Mouse (Mus musculus) cerebral cortex, adult 2 months (tissue): ENCODE measurements around the gene Trim71.

Source experiments
- WGBS: fragments of 180-500 bp; shearing (Covaris S2); methylation state at CpG from one replicate; pipeline ENCODE4 v1.1.7; 2018; 5-methylcytosine and 5-hydroxymethylcytosine counted together

Gene Trim71

GRCm38 (mm10) chr9:114525891-114526290 lies 38.3 kb downstream of the Trim71 start:
- WGBS: 20% methylated on average over 8 of the region's 8 CpGs

GRCm38 (mm10) chr9:114525073-114525633 lies 39.0 kb downstream of the Trim71 start:
- WGBS: 94% methylated on average over 13 of the region's 15 CpGs

DNA sequence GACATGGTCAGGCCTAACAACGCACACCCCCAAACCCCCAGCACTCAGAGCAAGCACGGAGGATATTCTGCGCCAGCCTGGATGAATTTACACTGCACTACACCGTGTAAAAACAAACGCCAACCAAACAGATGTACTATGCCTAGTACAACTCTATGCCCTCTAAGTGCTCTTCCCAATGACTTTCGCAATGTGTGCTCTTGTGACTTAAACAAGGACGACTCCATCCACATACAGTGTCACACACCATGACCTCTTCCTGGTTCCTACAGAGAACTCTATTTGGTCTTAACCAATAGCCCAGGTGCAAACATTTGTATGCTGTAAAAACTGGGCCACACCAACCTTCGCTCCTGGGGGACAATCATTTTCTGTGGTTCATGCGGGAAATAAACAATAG lies 41.7 kb downstream of the Trim71 start:
- 89% methylated on average over 9 of the region's 9 CpGs for WGBS

DNA sequence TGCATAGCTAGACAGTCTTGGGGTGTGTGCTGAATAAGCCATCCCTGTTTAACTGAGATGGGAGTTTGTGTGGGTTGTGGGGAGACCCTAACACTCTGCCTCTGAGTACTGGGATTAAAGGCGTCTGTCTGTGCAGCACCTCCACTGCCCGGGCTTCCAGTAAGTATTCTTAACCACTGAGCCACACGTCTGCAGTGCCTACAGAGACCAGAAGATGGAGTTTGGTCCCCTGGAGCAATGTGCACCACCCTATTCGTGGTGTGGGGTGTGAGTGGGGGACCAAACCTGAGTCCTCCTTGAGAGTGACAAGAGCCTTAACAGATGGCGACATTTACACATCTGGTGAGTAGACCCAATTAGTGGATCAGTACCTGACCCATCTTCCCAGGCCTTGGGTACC lies 42.1 kb downstream of the Trim71 start:
- 73% methylated on average over 5 of the region's 5 CpGs for WGBS

GRCm38 (mm10) chr9:114520529-114520928 lies 43.6 kb downstream of the Trim71 start:
- 75% methylated on average over 4 of the region's 4 CpGs for WGBS

DNA sequence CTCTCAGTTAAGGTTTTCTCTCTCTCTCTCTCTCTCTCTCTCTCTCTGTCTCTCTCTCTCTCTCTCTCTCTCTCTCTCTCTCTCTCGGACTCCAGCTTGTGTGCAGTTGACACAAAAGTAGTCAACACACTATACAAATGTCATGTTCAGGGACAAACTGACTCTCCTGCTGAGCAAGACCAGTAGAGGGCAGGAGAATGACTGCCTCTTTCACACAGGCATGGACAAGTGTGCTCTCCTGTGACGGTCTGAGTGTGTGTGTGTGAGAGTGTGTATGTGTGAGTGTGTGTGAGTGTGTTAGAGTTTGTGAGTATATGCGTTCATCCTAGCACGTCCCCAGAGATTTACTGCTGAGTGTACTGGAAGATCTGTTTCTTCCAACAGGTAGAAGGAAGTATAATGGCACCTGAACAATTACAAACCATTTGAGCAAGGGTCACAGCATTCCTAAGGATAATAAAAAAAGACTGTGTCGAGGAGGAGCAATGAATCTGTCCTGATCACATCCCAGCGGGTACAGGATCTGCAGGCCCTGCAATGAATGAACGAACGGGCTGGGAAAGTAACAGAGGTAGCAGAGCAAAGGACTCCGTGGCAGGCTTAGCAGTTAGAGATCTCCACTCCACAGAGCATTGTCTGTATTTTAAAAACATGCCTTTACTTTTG lies 45.2 kb downstream of the Trim71 start:
- WGBS: 86% methylated on average over 9 of the region's 9 CpGs

- WGBS: 87% methylated on average over 13 of the region's 13 CpGs
Measured at GRCm38 (mm10) chr9:114517924-114518497, 46.2 kb downstream of the Trim71 start.

DNA sequence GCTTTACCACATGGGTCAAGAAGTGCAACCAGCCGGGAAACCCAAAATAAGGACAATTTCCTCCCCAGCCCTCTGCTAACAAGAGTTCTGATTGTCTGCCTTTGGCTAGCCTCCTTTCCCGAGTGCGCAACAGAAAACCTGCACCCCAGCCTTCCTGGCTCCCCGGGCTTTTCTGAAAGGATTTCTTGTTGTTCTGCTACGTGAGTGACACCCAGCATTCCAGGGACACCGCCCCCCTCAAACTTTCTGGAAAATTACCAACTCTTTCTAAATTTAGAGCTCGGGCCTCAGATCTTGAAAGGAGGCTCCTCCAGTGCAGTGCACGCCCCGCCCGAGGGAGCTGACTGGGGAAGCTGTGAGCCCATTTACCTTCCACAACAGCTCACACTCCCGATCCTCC lies 48.8 kb downstream of the Trim71 start, which contains the start of gene C130032M10Rik:
TSS of gene C130032M10Rik (plus strand) at position 334 of the 400 bp plus-strand sequence.
- 44% methylated on average over 11 of the region's 11 CpGs for WGBS

- 97% methylated on average over 21 of the region's 21 CpGs for WGBS
Measured at GRCm38 (mm10) chr9:114512831-114513230, 51.3 kb downstream of the Trim71 start.

DNA sequence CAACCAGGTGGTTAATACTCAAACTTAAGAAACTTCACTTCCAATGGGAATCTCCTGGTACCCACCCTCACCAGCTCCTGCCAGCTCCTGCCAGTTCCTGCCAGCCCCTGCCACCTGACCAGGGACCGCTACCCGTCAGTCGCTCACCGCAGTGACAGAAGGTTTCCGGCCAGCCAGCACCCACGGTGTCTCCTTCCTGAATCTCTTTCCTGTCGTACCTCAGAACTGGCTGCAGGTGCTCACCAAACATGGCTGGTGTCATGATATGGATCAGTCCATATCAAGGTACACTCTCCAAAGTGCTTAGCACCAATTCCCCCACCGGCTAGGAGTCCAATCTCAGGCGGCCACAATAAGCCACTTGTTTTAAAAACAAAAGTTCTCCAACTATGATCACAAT lies 54.4 kb downstream of the Trim71 start:
- 93% methylated on average over 9 of the region's 9 CpGs for WGBS

DNA sequence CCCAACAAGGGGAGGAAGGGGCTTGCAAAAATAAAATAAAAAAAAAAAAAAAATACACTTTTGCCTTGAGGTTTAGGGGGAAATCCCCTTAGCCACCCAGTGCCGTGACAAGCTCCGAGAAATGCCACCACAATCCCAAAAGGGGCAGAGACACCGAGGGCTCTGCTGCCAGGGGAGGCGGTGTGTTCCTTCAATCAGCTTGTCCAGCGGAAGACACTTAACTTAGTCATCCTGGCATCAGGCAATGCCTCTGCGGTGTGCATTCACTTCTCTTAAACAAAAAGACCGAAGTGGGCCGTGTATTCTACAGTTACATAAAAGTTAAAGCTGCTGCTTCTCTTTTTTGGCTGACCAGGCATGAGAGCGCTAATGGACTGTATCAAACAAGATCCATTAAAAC lies 56.7 kb downstream of the Trim71 start:
- WGBS: 78% methylated on average over 9 of the region's 9 CpGs

- WGBS: 75% methylated on average over 4 of the region's 4 CpGs
Measured at GRCm38 (mm10) chr9:114506564-114506963, 57.6 kb downstream of the Trim71 start.

DNA sequence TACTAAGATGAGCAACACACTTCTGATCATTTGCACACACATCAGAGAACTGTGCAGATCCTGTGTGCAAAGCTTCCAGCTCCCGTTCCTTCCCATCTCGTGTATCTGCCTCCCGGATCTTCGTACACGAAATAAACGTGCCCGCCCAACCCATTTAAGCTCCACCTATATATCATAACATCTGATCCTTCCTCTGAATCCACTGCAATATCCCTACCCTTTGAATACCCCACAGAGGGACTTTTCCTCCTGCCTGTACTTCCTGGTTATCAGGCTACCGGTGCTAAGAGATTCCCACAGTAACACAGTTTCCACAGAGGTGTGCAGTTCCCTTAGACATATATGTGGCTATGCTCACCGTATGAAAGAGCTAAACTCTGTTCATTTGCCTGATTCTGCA lies 59.4 kb downstream of the Trim71 start, which contains the start of gene Ccr4:
TSS of gene Ccr4 (minus strand) at position 101 of the 400 bp plus-strand sequence.
- 88% methylated on average over 9 of the region's 9 CpGs for WGBS

- WGBS: 76% methylated on average over 15 of the region's 15 CpGs
Measured at GRCm38 (mm10) chr9:114502711-114503427, 61.3 kb downstream of the Trim71 start.

DNA sequence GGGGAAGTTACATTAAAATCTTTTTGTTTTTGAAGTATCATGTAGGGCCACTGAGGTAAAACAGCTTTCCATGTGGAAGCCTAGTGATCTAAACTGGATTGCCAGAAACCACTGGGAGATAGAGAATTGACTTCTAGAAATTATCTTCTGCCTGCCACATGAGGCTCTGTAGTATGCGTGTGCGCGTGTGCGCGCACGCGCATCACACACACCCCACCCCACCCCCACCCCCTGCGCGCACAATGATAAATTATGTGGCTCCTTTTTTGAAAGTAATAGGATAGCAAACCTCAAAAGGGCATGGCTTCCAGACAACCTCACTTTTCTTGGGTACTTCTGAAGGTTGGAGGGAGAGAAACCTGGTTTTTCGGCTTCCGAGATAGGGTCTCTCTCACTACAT lies 62.3 kb downstream of the Trim71 start:
- 99% methylated on average over 11 of the region's 11 CpGs for WGBS

- 96% methylated on average over 7 of the region's 7 CpGs for WGBS
Measured at GRCm38 (mm10) chr9:114501111-114501510, 63.1 kb downstream of the Trim71 start.

DNA sequence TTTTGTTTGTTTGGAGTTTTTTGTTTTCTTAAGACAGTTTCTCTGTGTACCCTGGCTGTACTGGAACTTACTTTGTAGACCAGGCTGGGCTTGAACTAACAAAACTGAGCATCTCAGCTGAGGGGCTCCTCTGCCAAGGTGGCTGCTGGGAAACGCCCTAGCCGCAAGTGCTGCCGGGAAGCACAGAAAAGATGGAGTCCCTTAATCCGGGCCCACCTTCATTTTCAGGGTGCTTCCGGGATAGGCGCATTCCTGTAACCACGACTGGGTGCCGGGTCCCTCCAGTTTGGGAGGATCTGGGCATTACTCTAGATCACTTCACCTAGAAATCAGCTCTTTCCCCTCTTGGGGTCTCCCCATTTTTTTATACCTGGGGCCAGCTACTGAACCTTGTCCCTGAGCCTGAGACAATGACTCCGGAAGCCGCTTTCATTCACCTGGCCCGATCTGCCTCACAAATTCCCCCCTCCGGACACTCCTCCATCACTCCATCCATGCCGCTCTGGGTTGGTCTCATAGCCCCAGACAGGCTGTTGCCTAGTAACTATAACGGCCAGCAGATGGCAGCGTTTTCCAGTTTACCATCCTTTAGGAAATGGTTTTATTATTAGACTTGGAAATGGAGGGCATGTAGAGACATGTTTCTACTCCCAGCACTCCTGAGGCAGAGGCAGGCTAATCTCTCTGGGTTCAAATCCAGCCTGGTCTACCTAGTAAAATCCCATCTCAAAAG lies 64.2 kb downstream of the Trim71 start:
- WGBS: 34% methylated on average over 15 of the region's 15 CpGs

DNA sequence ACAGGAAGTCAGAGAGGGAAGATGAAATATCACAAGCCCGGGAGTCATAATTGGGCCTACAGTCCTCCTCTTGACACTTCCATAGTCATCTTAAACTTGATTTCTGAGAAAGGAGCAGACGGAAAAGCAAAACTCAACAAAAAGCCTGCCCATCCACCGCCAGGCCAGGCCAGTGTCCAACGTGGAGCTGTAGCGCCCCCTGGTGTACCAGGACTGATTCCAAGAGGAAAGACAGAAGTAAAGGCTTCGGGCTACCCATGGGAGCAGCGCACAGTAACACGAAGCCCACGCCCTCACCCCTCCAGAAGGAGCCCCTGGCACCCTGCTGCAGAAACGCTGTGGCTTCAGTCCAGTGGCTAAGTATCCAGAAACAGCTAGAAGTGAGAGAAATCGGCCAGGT lies 66.0 kb downstream of the Trim71 start:
- WGBS: 13% methylated on average over 11 of the region's 11 CpGs

DNA sequence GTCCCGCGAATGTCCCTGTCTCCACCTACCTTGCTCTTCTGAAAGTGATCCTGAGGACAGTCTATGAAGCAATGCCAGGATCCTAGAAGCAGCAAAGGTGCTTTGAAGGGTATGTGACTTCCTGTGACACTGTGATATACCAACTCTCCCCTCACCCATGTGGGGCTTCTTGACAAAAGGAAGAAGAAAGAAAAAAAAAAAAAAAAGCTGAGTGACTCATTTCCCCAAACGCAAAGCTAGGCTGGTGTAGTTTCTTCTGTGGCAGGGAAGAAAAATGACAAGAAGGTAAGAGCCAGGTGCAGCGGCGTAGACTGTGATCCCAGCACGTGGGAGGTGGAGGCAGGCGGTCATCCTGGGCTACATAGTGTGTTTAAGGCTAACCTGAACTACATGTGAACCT lies 67.7 kb downstream of the Trim71 start:
- 83% methylated on average over 7 of the region's 7 CpGs for WGBS

- WGBS: 90% methylated on average over 23 of the region's 23 CpGs
Measured at GRCm38 (mm10) chr9:114487481-114488258, 76.5 kb downstream of the Trim71 start.

DNA sequence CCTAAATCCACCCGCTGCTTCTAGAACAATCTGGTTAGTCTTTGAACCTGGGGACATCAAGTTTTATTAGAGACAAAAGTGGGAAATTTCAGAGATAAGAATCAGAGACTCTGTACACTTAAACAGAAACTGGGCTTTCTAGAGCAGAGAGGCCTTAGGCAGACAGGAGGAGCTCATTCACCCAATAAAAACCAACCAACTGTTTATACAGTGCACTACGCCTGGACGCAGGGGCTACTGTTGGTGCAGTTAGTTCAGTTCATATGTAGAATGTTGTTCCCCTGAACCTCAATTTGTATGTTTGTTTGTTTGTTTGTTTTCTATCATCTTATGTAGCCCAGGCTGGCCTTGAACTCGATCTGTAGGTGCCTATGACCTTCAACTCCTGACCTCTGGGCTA lies 77.4 kb downstream of the Trim71 start:
- 89% methylated on average over 4 of the region's 4 CpGs for WGBS
